In genomic region chr7:99989844-99990760, GRCm38 (mm10) we compare ENCODE assay signal across 7 mouse cellular contexts. TPM values are rescaled to one million over a fixed set of nuclear protein-coding genes. Genes with fewer than 3 reads are reported as not detected.
DNase-seq lines count a peak whose midpoint lies in the region; ATAC-seq and TF ChIP-seq lines count a peak whose summit lies in the region.

No protein-coding gene starts in this region.

- DNase-seq in ZHBTc4 (ENCODE audit: low read depth, low spot score) = peak; percentile 93
- peak; percentile 38 for DNase-seq in liver, postnatal 0 days
- DNase-seq in spleen, adult 12 weeks (ENCODE audit: low spot score) = no peak
- no peak for DNase-seq in frontal cortex, postnatal 25 days (ENCODE audit: low spot score in 2 of 2)

- no peak overlapping the region for H3K4me3 ChIP-seq in intestine, postnatal 0 days (ENCODE audit: low read depth, low read length)
- H3K4me3 ChIP-seq in intestine, embryonic 16.5 days (ENCODE audit: low read length) = no peak overlapping the region
- no peak overlapping the region for H3K4me3 ChIP-seq in ES-Bruce4 (ENCODE audit: low read depth, low read length)
- no peak overlapping the region for H3K4me3 ChIP-seq in liver, postnatal 0 days (ENCODE audit: low read depth, low read length)

- WGBS in intestine, postnatal 0 days = 67% methylated on average over 15 of the region's 15 CpGs
- WGBS in intestine, embryonic 16.5 days = 66% methylated on average over 15 of the region's 15 CpGs
- 67% methylated on average over 15 of the region's 15 CpGs for WGBS in liver, postnatal 0 days (ENCODE audit: insufficient replicate concordance)

- H3K4me1 ChIP-seq in intestine, postnatal 0 days (replicated peaks; ENCODE audit: control insufficient read depth, insufficient read depth, low read length) = no peaks in the 10 kb centered on the region
- H3K4me1 ChIP-seq in intestine, embryonic 16.5 days (ENCODE audit: control insufficient read depth, insufficient read depth, low read length) = no peaks in the 10 kb centered on the region
- H3K4me1 ChIP-seq in ES-Bruce4 (ENCODE audit: control insufficient read depth, insufficient read depth, low read length) = peaks cover 3% of the 10 kb centered on the region
- H3K4me1 ChIP-seq in liver, postnatal 0 days (ENCODE audit: insufficient read depth) = peaks cover 4% of the 10 kb centered on the region; the same call in 1 of the 2 replicates

- no peak for ATAC-seq in intestine, postnatal 0 days
- ATAC-seq in intestine, embryonic 16.5 days = no peak
- ATAC-seq in liver, postnatal 0 days = no peak

- no peak overlapping the region for H3K9ac ChIP-seq in intestine, postnatal 0 days (ENCODE audit: low read depth, low read length)
- H3K9ac ChIP-seq in intestine, embryonic 16.5 days (ENCODE audit: low read depth, low read length) = no peak overlapping the region
- no peak overlapping the region for H3K9ac ChIP-seq in ES-Bruce4 (ENCODE audit: low read depth, poor library complexity, severe bottlenecking)
- H3K9ac ChIP-seq in liver, postnatal 0 days (replicated peaks) = no peak overlapping the region

- no peaks in the 10 kb centered on the region for H3K36me3 ChIP-seq in intestine, postnatal 0 days (ENCODE audit: control insufficient read depth, insufficient read depth)
- no peaks in the 10 kb centered on the region for H3K36me3 ChIP-seq in intestine, embryonic 16.5 days (ENCODE audit: control insufficient read depth, insufficient read depth, low read length)
- no peaks in the 10 kb centered on the region for H3K36me3 ChIP-seq in ES-Bruce4 (ENCODE audit: control insufficient read depth, insufficient read depth, low read length, poor library complexity, severe bottlenecking)
- H3K36me3 ChIP-seq in liver, postnatal 0 days (replicated peaks; ENCODE audit: insufficient read depth, low read length) = no peaks in the 10 kb centered on the region

- TF ChIP-seq CTCF in intestine, postnatal 0 days (IDR thresholded peaks at IDR 0.05; ENCODE audit: low read depth) = peak; percentile 39
- TF ChIP-seq CTCF in ES-Bruce4 (IDR thresholded peaks at IDR 0.05; ENCODE audit: low read depth, low read length) = peak; percentile 25
- peak; percentile 28 for TF ChIP-seq CTCF in liver, postnatal 0 days (IDR thresholded peaks at IDR 0.05; ENCODE audit: low read depth)

- TF ChIP-seq POLR2A in ES-Bruce4 (IDR thresholded peaks at IDR 0.05; ENCODE audit: insufficient read depth, low read length) = no peak

- no peak overlapping the region for H3K4me2 ChIP-seq in intestine, postnatal 0 days (replicated peaks; ENCODE audit: low read depth)
- H3K4me2 ChIP-seq in intestine, embryonic 16.5 days (ENCODE audit: low read depth, low read length) = no peak overlapping the region
- H3K4me2 ChIP-seq in liver, postnatal 0 days (ENCODE audit: low read depth, low read length) = peak overlapping the region; percentile 35; the same call in 1 of the 2 replicates

- TF ChIP-seq EP300 in ES-Bruce4 (IDR thresholded peaks at IDR 0.05; ENCODE audit: insufficient read depth, low read depth, low read length) = no peak
- TF ChIP-seq EP300 in liver, postnatal 0 days (IDR thresholded peaks at IDR 0.05; ENCODE audit: low read depth) = no peak

- H3K27ac ChIP-seq in intestine, postnatal 0 days (ENCODE audit: low read depth, low read length) = no peak overlapping the region
- no peak overlapping the region for H3K27ac ChIP-seq in intestine, embryonic 16.5 days (ENCODE audit: low read length)
- H3K27ac ChIP-seq in ES-Bruce4 (ENCODE audit: insufficient read depth, low read length) = no peak overlapping the region
- H3K27ac ChIP-seq in liver, postnatal 0 days (ENCODE audit: low read depth) = no peak overlapping the region

- no peaks in the 10 kb centered on the region for H3K9me3 ChIP-seq in intestine, postnatal 0 days (ENCODE audit: control insufficient read depth)
- no peaks in the 10 kb centered on the region for H3K9me3 ChIP-seq in intestine, embryonic 16.5 days (ENCODE audit: control insufficient read depth, low read length)
- no peaks in the 10 kb centered on the region for H3K9me3 ChIP-seq in ES-Bruce4 (replicated peaks; ENCODE audit: control insufficient read depth, insufficient read depth, low read length, poor library complexity, severe bottlenecking)
- H3K9me3 ChIP-seq in liver, postnatal 0 days (ENCODE audit: low read length) = no peaks in the 10 kb centered on the region

- no peaks in the 10 kb centered on the region for H3K27me3 ChIP-seq in intestine, postnatal 0 days (replicated peaks; ENCODE audit: control insufficient read depth, insufficient read depth, low read length)
- no peaks in the 10 kb centered on the region for H3K27me3 ChIP-seq in intestine, embryonic 16.5 days (replicated peaks; ENCODE audit: control insufficient read depth, insufficient read depth, low read length)
- H3K27me3 ChIP-seq in ES-Bruce4 (ENCODE audit: control insufficient read depth, insufficient read depth, low read length, poor library complexity, severe bottlenecking) = no peaks in the 10 kb centered on the region
- H3K27me3 ChIP-seq in liver, postnatal 0 days (ENCODE audit: insufficient read depth, low read length) = no peaks in the 10 kb centered on the region

RNA-seq across cellular contexts. Expression of gene Rnf169, which starts 9.9 kb away (rescaled TPM):
- 1.9 and 2.1 TPM in 2 replicates for polyA plus RNA-seq in intestine, postnatal 0 days (2015; fragmentation: Nextera tagmentation; extraction: Ambion mirVana)
- 2.6 and 3.1 TPM in 2 replicates for polyA plus RNA-seq in intestine, embryonic 16.5 days (2015; fragmentation: Nextera tagmentation; extraction: Ambion mirVana)
- 54.9 and 56.4 TPM in 2 replicates for polyA plus RNA-seq in ES-Bruce4 (2011; ENCODE audit: insufficient read depth, insufficient read length, low read depth, missing spikeins)
- 2.5 and 2.8 TPM in 2 replicates for polyA plus RNA-seq in liver, postnatal 0 days (2015; fragmentation: Nextera tagmentation; extraction: Ambion mirVana)

RNA-seq across cellular contexts. Expression of gene Chrdl2, which starts 15.9 kb away (rescaled TPM):
- polyA plus RNA-seq in intestine, postnatal 0 days (2015; fragmentation: Nextera tagmentation; extraction: Ambion mirVana) = 1.0 and 1.2 TPM in 2 replicates
- 0.61 and 0.72 TPM in 2 replicates for polyA plus RNA-seq in intestine, embryonic 16.5 days (2015; fragmentation: Nextera tagmentation; extraction: Ambion mirVana)
- polyA plus RNA-seq in ES-Bruce4 (2011; ENCODE audit: insufficient read depth, insufficient read length, low read depth, missing spikeins) = not detected in 2 replicates
- not detected in 2 replicates for polyA plus RNA-seq in liver, postnatal 0 days (2015; fragmentation: Nextera tagmentation; extraction: Ambion mirVana)

Comparison
In these comparisons a context has a peak if more than half of its experiments do, and no peak if none do; other contexts are left out.
1. DNase-seq: peak in ZHBTc4 (single experiment) and liver, postnatal 0 days (single experiment); none in spleen, adult 12 weeks (single experiment) and frontal cortex, postnatal 25 days (0 of 2).
2. RNA of gene Rnf169, which starts 9.9 kb away (polyA plus RNA-seq): 54.9 to 56.4 TPM in ES-Bruce4; 2.6 to 3.1 TPM in intestine, embryonic 16.5 days, 2.5 to 2.8 TPM in liver, postnatal 0 days and 1.9 to 2.1 TPM in intestine, postnatal 0 days; every median in the first group is over 10 times any median in the second.
3. Peak in every context shown above with its lines, with median percentiles within 50 percentile points of each other: CTCF ChIP-seq.